Mouse (Mus musculus) spleen, adult 2 months (tissue): Measurements from ENCODE around the gene Lfng.

Experiments used
- CTCF ChIP-seq: fragments of 200-500 bp; IDR thresholded peaks from 2 replicates; pipeline ENCODE4 v1.5.1; 2011; ENCODE audit warnings: mild to moderate bottlenecking, inconsistent platforms; ENCODE audit not compliant: insufficient read depth, insufficient read length, insufficient replicate concordance; ENCODE audit errors: extremely low read depth
- POLR2A ChIP-seq: fragments of 200-500 bp; IDR thresholded peaks from 2 replicates; pipeline ENCODE4 v1.6.1; 2011; ENCODE audit warnings: low read depth, low read length, inconsistent platforms

GRCm38 (mm10) chr5:140622978-140623670 is 16.0 kb downstream of the Lfng start:
- no peak for TF ChIP-seq POLR2A
- no peak for TF ChIP-seq CTCF
